Comparison of ENCODE assay signal across 15 mouse cellular contexts in the genomic region with DNA sequence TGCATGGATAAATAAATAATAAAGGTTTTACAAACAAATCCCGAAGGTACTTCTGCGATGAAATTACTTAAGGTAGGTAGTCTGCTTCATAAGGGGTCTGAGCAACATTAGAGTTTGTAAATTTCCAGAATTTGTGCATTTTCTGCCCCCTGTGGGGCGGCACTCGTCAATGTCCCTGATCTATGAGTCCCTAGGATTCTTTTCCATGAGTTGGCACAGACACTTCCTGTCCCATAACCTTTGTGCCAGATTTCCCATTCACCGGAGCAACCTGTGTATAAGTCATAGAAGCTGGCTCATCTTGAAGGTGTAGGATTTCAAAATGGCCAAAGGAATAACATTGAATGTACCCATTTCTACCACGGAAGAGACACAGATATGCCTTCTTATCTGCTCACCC. TPM values are rescaled to one million over a fixed set of nuclear protein-coding genes. Genes with fewer than 3 reads are reported as not detected.
DNase-seq lines count a peak whose midpoint lies in the region; ATAC-seq and TF ChIP-seq lines count a peak whose summit lies in the region.
"Had no signal": no experiment of that assay in that cellular context is flagged by ENCODE, and none has a peak within 500 bp of the region (broad histone marks: within the 10 kb centered on the region; RNA-seq: fewer than 3 reads in every experiment).

No protein-coding gene starts in this region.

- H3K27ac ChIP-seq in cortical plate, adult 2 months (ENCODE audit: insufficient read depth, low read length) = no peak overlapping the region
- no peak overlapping the region for H3K27ac ChIP-seq in hindbrain, embryonic 14.5 days
- peak overlapping the region; percentile 98; the same call in 1 of the 2 replicates for H3K27ac ChIP-seq in midbrain, embryonic 15.5 days
- H3K27ac ChIP-seq in lung, postnatal 0 days (ENCODE audit: low read length) = no peak overlapping the region
- H3K27ac ChIP-seq: embryonic facial prominence, embryonic 12.5 days; kidney, postnatal 0 days; lung, embryonic 15.5 days had no signal

- peak overlapping the region; percentile 95 for H3K9ac ChIP-seq in hindbrain, embryonic 14.5 days
- peak overlapping the region; percentile 94; the same call in 1 of the 2 replicates for H3K9ac ChIP-seq in midbrain, embryonic 15.5 days
- no peak overlapping the region for H3K9ac ChIP-seq in lung, postnatal 0 days (replicated peaks; ENCODE audit: low read depth)
- H3K9ac ChIP-seq: embryonic facial prominence, embryonic 12.5 days; lung, embryonic 15.5 days had no signal

- WGBS in hindbrain, embryonic 14.5 days = 74% methylated on average over 6 of the region's 6 CpGs
- 68% methylated on average over 6 of the region's 6 CpGs for WGBS in midbrain, embryonic 15.5 days
- 71% methylated on average over 6 of the region's 6 CpGs for WGBS in lung, postnatal 0 days

- ATAC-seq in hindbrain, embryonic 14.5 days (ENCODE audit: low FRiP score) = no peak
- no peak for ATAC-seq in midbrain, embryonic 15.5 days (replicated peaks)
- no peak for ATAC-seq in lung, postnatal 0 days
- ATAC-seq: CD4-positive, CD25-positive, alpha-beta regulatory T cell, adult 4 months had no signal

- H3K36me3 ChIP-seq in hindbrain, embryonic 14.5 days (replicated peaks; ENCODE audit: control insufficient read depth, insufficient read depth) = no peaks in the 10 kb centered on the region
- no peaks in the 10 kb centered on the region for H3K36me3 ChIP-seq in midbrain, embryonic 15.5 days (replicated peaks)
- no peaks in the 10 kb centered on the region for H3K36me3 ChIP-seq in lung, postnatal 0 days (ENCODE audit: insufficient read depth, low read length)
- H3K36me3 ChIP-seq: embryonic facial prominence, embryonic 12.5 days; lung, embryonic 15.5 days had no signal

- no peak for TF ChIP-seq EP300 in lung, postnatal 0 days (IDR thresholded peaks at IDR 0.05)

- DNase-seq in heart, adult 11 months = peak; percentile 86
- no peak for DNase-seq in heart, adult 8-10 months (ENCODE audit: low spot score)
- DNase-seq in hindbrain, embryonic 14.5 days (ENCODE audit: low spot score) = no peak
- no peak for DNase-seq in lung, postnatal 0 days (ENCODE audit: low spot score)
- no peak for DNase-seq in layer of hippocampus, postnatal 10 days (ENCODE audit: low spot score in 2 of 2)
- DNase-seq: heart, adult 18-20 months; heart, postnatal 4 days; layer of hippocampus, adult 9-11 months; thymus, postnatal 14 days had no signal

- peaks cover 5% of the 10 kb centered on the region for H3K4me1 ChIP-seq in cortical plate, adult 2 months (ENCODE audit: control insufficient read depth, insufficient read depth, low read length)
- H3K4me1 ChIP-seq in hindbrain, embryonic 14.5 days (replicated peaks; ENCODE audit: control insufficient read depth, insufficient read depth, low read length) = peaks cover 20% of the 10 kb centered on the region
- peaks cover 40% of the 10 kb centered on the region for H3K4me1 ChIP-seq in midbrain, embryonic 15.5 days
- 0 out of 2 replicates have a peak, but pooled peaks cover 5% of the 10 kb centered on the region for H3K4me1 ChIP-seq in lung, postnatal 0 days (ENCODE audit: insufficient read depth, low read depth, low read length)

- TF ChIP-seq CTCF in cortical plate, adult 2 months (IDR thresholded peaks at IDR 0.05; ENCODE audit: extremely low read depth, insufficient read depth, low read length) = no peak
- no peak for TF ChIP-seq CTCF in lung, postnatal 0 days (IDR thresholded peaks at IDR 0.05)

- no peaks in the 10 kb centered on the region for H3K9me3 ChIP-seq in hindbrain, embryonic 14.5 days (ENCODE audit: control insufficient read depth, low read length)
- no peaks in the 10 kb centered on the region for H3K9me3 ChIP-seq in midbrain, embryonic 15.5 days
- H3K9me3 ChIP-seq in lung, postnatal 0 days (ENCODE audit: low read length) = no peaks in the 10 kb centered on the region
- H3K9me3 ChIP-seq: embryonic facial prominence, embryonic 12.5 days; lung, embryonic 15.5 days had no signal

- peak overlapping the region; percentile 79 for H3K4me3 ChIP-seq in cortical plate, adult 2 months (ENCODE audit: insufficient read depth, low read length)
- peak overlapping the region; percentile 73 for H3K4me3 ChIP-seq in hindbrain, embryonic 14.5 days (replicated peaks; ENCODE audit: low read length)
- peak overlapping the region; percentile 88 for H3K4me3 ChIP-seq in midbrain, embryonic 15.5 days
- H3K4me3 ChIP-seq in lung, postnatal 0 days (ENCODE audit: low read depth, low read length) = no peak overlapping the region
- H3K4me3 ChIP-seq: embryonic facial prominence, embryonic 12.5 days; lung, embryonic 15.5 days had no signal

- TF ChIP-seq POLR2A in cortical plate, adult 2 months (IDR thresholded peaks at IDR 0.05; ENCODE audit: extremely low read depth, insufficient read depth, low read length) = no peak

- no peaks in the 10 kb centered on the region for H3K27me3 ChIP-seq in hindbrain, embryonic 14.5 days (ENCODE audit: control insufficient read depth, insufficient read depth, low read length)
- H3K27me3 ChIP-seq in midbrain, embryonic 15.5 days (replicated peaks) = no peaks in the 10 kb centered on the region
- H3K27me3 ChIP-seq in lung, postnatal 0 days (replicated peaks; ENCODE audit: insufficient read depth, low read length) = no peaks in the 10 kb centered on the region
- H3K27me3 ChIP-seq: embryonic facial prominence, embryonic 12.5 days had no signal

- peak overlapping the region; percentile 53 for H3K4me2 ChIP-seq in hindbrain, embryonic 14.5 days (replicated peaks)
- H3K4me2 ChIP-seq in midbrain, embryonic 15.5 days = peak overlapping the region; percentile 60
- no peak overlapping the region for H3K4me2 ChIP-seq in lung, postnatal 0 days (replicated peaks; ENCODE audit: low read depth, low read length)
- H3K4me2 ChIP-seq: lung, embryonic 15.5 days had no signal

RNA-seq across cellular contexts. Expression of a gene that starts 2.5 kb away (rescaled TPM):
- 100 to 1,000 TPM; 257 to 289 (median 273) TPM for total RNA-seq in heart, adult 8-10 months (2022)
- polyA plus RNA-seq in cortical plate, adult 2 months (2012; rRNA removed) = 1,729 and 1,769 TPM in 2 replicates
- 752 and 837 TPM in 2 replicates for polyA plus RNA-seq in hindbrain, embryonic 14.5 days (2014; fragmentation: Nextera tagmentation; extraction: Ambion mirVana)
- polyA plus RNA-seq in midbrain, embryonic 15.5 days (2015; fragmentation: Nextera tagmentation; extraction: Ambion mirVana) = 862 and 895 TPM in 2 replicates
- polyA plus RNA-seq in lung, postnatal 0 days (2015; fragmentation: Nextera tagmentation; extraction: Ambion mirVana) = 35.3 and 47.3 TPM in 2 replicates
- 1,000 to 10,000 TPM; 2,385 to 2,461 TPM for total RNA-seq in layer of hippocampus, postnatal 10 days (2021)

RNA-seq across cellular contexts. Expression of a gene that starts 43.3 kb away (rescaled TPM):
- 1 to 10 TPM; 5.1 to 9.7 (median 7.5) TPM for total RNA-seq in heart, adult 8-10 months (2022)
- polyA plus RNA-seq in cortical plate, adult 2 months (2012; rRNA removed) = 126 and 150 TPM in 2 replicates
- 180 and 213 TPM in 2 replicates for polyA plus RNA-seq in hindbrain, embryonic 14.5 days (2014; fragmentation: Nextera tagmentation; extraction: Ambion mirVana)
- polyA plus RNA-seq in midbrain, embryonic 15.5 days (2015; fragmentation: Nextera tagmentation; extraction: Ambion mirVana) = 153 and 156 TPM in 2 replicates
- polyA plus RNA-seq in lung, postnatal 0 days (2015; fragmentation: Nextera tagmentation; extraction: Ambion mirVana) = 83.1 and 87.7 TPM in 2 replicates
- total RNA-seq in layer of hippocampus, postnatal 10 days (2021) = 100 to 1,000 TPM; 130 to 175 TPM

Comparison
In these comparisons a context has a peak if more than half of its experiments do, and no peak if none do; other contexts are left out.
1. RNA of a gene that starts 2.5 kb away (polyA plus RNA-seq): 1,729 to 1,769 TPM in cortical plate, adult 2 months, 862 to 895 TPM in midbrain, embryonic 15.5 days and 752 to 837 TPM in hindbrain, embryonic 14.5 days; 35.3 to 47.3 TPM in lung, postnatal 0 days; every median in the first group is over 10 times any median in the second.